Mouse (Mus musculus) stomach, postnatal 0 days (tissue): ENCODE measurements at regions not wholly inside any gene's neighbourhood (a gene's known extent, or its start where the extent isn't known, plus 50 kb on each side); places are given as distances from the start of the nearest gene placed in this dataset. TPM values are rescaled to one million over a fixed set of nuclear protein-coding genes. Genes with fewer than 3 reads are reported as not detected.
A peak's percentile ranks its signal among the peaks of the same experiment; 100 is the strongest.

Experiments
- ATAC-seq: fragments of 200-750 bp; cut with Nextera tagmentation; 2 replicates; pipeline ENCODE4 v1.8.0; 2017; ENCODE audit not compliant: low FRiP score, low TSS enrichment
- DNase-seq: peaks from one replicate; pipeline ENCODE4 v3.0.0-alpha.2; 2016; ENCODE audit warnings: low spot score
- H3K27ac ChIP-seq: fragments of 300-500 bp; sonication (generic); replicated peaks from 2 replicates; pipeline ENCODE4 v1.5.1; 2014; ENCODE audit warnings: mild to moderate bottlenecking, control low read depth
- H3K27me3 ChIP-seq: fragments of 300-500 bp; sonication (generic); 2 replicates; pipeline ENCODE4 v1.6.1; 2014; ENCODE audit warnings: low read length; ENCODE audit not compliant: control insufficient read depth, insufficient read depth
- H3K36me3 ChIP-seq: fragments of 300-500 bp; sonication (generic); 2 replicates; pipeline ENCODE4 v1.6.1; 2014; ENCODE audit warnings: low read length, mixed read lengths; ENCODE audit not compliant: control insufficient read depth, insufficient read depth
- H3K4me1 ChIP-seq: fragments of 300-500 bp; sonication (generic); replicated peaks from 2 replicates; pipeline ENCODE4 v1.6.1; 2014; ENCODE audit warnings: antibody characterized with exemption; ENCODE audit not compliant: control insufficient read depth, insufficient read depth
- H3K4me2 ChIP-seq: fragments of 300-500 bp; sonication (generic); replicated peaks from 2 replicates; pipeline ENCODE4 v1.6.1; 2014; ENCODE audit warnings: low read depth, mild to moderate bottlenecking, control low read depth, moderate library complexity
- H3K4me3 ChIP-seq: fragments of 300-500 bp; sonication (generic); 2 replicates; pipeline ENCODE4 v1.5.1; 2014; ENCODE audit warnings: low read depth, low read length, control low read depth
- H3K9ac ChIP-seq: fragments of 300-500 bp; sonication (generic); 2 replicates; pipeline ENCODE4 v1.6.1; 2014; ENCODE audit warnings: mild to moderate bottlenecking, low read length, control low read depth, mixed read lengths
- H3K9me3 ChIP-seq: fragments of 300-500 bp; sonication (generic); 2 replicates; pipeline ENCODE4 v1.6.1; 2016; ENCODE audit warnings: low read length; ENCODE audit not compliant: control insufficient read depth
- CTCF ChIP-seq: IDR thresholded peaks from 2 replicates; pipeline ENCODE4 v1.5.1; 2016; ENCODE audit warnings: antibody characterized with exemption, low read depth, mild to moderate bottlenecking, moderate library complexity
- EP300 ChIP-seq: optimal IDR thresholded peaks from 2 replicates; pipeline ENCODE3; 2016; ENCODE audit warnings: antibody characterized with exemption
- WGBS: fragments of 180-500 bp; shearing (Covaris S2); extraction: QIAGEN DNeasy Blood & Tissue Kit; methylation state at CpG from one replicate; pipeline ENCODE4 v1.1.7; 2014; 5-methylcytosine and 5-hydroxymethylcytosine counted together
- microRNA-seq: library from miRNA; unstranded; fragments of <30 nt; microRNA quantifications from one replicate; pipeline ENCODE4, GENCODE M21; 2016

DNA sequence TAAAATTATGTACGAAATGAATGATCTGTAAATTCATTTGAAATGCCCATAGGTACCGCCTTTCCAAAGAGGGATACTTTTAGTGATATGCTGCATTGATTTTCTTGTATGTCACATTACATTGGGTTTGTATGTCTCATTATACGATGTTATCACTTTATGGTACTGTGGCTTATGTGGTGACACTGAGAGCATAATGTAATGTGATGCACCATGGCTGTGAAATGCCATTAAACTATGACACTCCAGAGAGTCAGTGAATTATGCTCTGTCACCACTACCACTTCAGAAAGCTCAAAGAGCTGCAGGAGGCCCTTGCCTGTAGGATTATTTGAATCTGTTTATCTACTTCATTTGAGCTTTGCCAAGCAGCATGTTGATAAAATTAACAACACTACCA lies 695.4 kb upstream of the Slc10a2 start:
- no peak for DNase-seq
- H3K27ac ChIP-seq = no peak overlapping the region
- no peak for ATAC-seq
- H3K4me3 ChIP-seq = no peak overlapping the region
- no peaks in the 10 kb centered on the region for H3K36me3 ChIP-seq
- TF ChIP-seq CTCF = no peak
- no peak for TF ChIP-seq EP300
- 80% methylated on average over 3 of the region's 3 CpGs for WGBS
- no peaks in the 10 kb centered on the region for H3K4me1 ChIP-seq
- H3K27me3 ChIP-seq = no peaks in the 10 kb centered on the region
- H3K9ac ChIP-seq = no peak overlapping the region
- H3K4me2 ChIP-seq = no peak overlapping the region
- no peaks in the 10 kb centered on the region for H3K9me3 ChIP-seq

DNA sequence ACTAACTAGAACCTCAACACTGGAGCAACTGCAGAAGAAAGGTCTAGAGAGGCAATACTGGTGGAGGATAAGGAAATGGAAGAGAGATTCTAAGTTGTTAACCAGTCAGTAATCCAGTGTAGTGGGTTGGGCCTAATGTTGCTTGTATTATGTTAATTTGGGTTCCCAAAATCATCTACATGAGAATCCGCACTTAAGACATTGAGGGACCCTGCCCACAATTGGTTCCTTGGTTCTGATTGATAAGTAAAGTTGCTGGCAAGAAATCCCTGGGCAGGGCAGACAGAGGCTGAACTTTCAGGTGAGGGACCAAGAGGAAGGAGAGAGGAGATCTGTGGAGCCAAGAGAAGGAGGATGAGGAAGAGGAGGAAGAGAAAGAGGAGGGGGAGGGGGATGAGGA lies 651.2 kb upstream of the Slc10a2 start:
- 90% methylated on average over 1 of the region's 1 CpGs for WGBS
- Histone ChIP-seq H3K9ac (no peak overlapping the region), H3K9me3 (no peaks in the 10 kb centered on the region), H3K27ac (no peak overlapping the region), H3K27me3 (no peaks in the 10 kb centered on the region), H3K4me2 (no peak overlapping the region), H3K4me1 (no peaks in the 10 kb centered on the region), H3K4me3 (no peak overlapping the region), H3K36me3 (no peaks in the 10 kb centered on the region)
- no peak for TF ChIP-seq CTCF
- TF ChIP-seq EP300 = no peak
- DNase-seq (no peak), ATAC-seq (no peak)

DNA sequence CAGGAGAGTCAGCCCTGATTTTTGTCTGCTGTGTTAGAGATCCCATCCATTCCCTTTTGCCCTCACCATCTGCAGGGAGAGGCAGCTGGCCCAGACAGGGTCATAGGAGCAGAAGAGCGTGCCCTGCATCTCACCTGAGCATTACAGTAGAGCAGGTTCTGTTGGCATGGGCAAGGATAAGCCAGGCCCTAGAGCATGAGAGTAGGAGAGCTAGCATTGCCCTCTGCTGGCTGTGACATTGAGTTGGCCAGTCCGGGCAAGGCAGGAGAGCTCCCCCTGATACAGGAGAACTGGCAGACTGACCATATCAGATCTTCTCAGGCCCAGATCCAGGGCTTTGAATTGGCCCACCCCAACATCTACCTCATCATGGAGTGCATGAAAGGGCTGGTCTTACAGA lies 634.4 kb upstream of the Slc10a2 start:
- TF ChIP-seq CTCF (peak; percentile 44), EP300 (no peak)
- WGBS = 70% methylated on average over 2 of the region's 2 CpGs
- H3K9ac ChIP-seq = no peak overlapping the region
- H3K4me2 ChIP-seq = no peak overlapping the region
- no peaks in the 10 kb centered on the region for H3K9me3 ChIP-seq
- H3K4me3 ChIP-seq = no peak overlapping the region
- H3K27ac ChIP-seq = no peak overlapping the region
- H3K27me3 ChIP-seq = no peaks in the 10 kb centered on the region
- H3K4me1 ChIP-seq = no peaks in the 10 kb centered on the region
- no peak for ATAC-seq
- no peak for DNase-seq
- no peaks in the 10 kb centered on the region for H3K36me3 ChIP-seq

DNA sequence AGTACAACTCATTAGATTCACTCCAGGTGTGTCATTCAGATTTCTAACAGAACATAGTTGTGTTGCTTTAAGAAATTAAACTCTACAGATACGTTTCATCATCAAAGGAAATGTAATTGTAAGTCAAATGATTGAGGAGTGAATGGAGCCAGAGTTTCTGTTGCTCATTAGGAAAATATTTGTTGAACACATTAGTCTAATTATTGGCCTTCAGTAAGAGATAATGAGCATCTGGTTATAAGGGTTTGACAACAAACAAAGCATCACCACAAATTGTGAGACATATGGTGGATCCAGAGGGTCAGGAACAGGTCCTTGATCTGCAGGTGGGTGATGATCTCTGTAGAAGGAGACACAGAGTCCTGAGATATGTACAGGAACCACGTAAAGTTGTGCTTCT lies 622.3 kb upstream of the Slc10a2 start:
- Histone ChIP-seq H3K27ac (no peak overlapping the region), H3K27me3 (no peaks in the 10 kb centered on the region), H3K36me3 (no peaks in the 10 kb centered on the region), H3K9me3 (no peaks in the 10 kb centered on the region), H3K4me2 (no peak overlapping the region), H3K9ac (no peak overlapping the region), H3K4me3 (no peak overlapping the region), H3K4me1 (no peaks in the 10 kb centered on the region)
- TF ChIP-seq EP300 (no peak), CTCF (no peak)
- ATAC-seq = no peak
- no peak for DNase-seq
- 65% methylated on average over 2 of the region's 2 CpGs for WGBS

DNA sequence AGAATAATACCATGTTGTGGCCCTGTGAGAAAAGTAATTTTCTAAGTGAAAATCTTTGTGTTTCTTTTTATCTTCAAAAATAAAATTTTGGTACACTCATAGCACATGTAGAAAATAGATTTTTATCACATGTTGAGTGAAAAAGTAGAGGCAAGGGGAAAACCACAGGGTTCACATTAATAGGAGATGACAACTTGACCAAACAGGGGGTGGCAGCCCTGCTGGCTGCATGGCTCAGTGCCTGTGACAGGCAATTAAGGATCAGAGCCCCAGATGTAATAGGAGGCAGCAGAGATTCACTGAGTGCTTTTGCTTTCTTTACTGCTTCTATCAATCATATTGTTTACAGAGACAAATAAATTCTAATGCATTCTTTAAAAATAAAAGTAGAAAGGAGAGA lies 582.8 kb upstream of the Slc10a2 start:
- Histone ChIP-seq H3K4me2 (no peak overlapping the region), H3K4me3 (no peak overlapping the region), H3K4me1 (no peaks in the 10 kb centered on the region), H3K36me3 (no peaks in the 10 kb centered on the region), H3K9ac (no peak overlapping the region), H3K9me3 (no peaks in the 10 kb centered on the region), H3K27ac (no peak overlapping the region), H3K27me3 (no peaks in the 10 kb centered on the region)
- TF ChIP-seq CTCF (no peak), EP300 (no peak)
- ATAC-seq = no peak
- no peak for DNase-seq

GRCm38 (mm10) chr8:5674971-5675370 lies 569.8 kb upstream of the Slc10a2 start:
- TF ChIP-seq EP300 (no peak), CTCF (no peak)
- no peak overlapping the region for H3K9ac ChIP-seq
- H3K9me3 ChIP-seq = no peaks in the 10 kb centered on the region
- no peak overlapping the region for H3K4me3 ChIP-seq
- no peak for ATAC-seq
- no peaks in the 10 kb centered on the region for H3K27me3 ChIP-seq
- no peaks in the 10 kb centered on the region for H3K4me1 ChIP-seq
- H3K27ac ChIP-seq = no peak overlapping the region
- no peak for DNase-seq
- no peaks in the 10 kb centered on the region for H3K36me3 ChIP-seq
- WGBS = 84% methylated on average over 5 of the region's 5 CpGs
- H3K4me2 ChIP-seq = no peak overlapping the region

Small RNA genes in the stretch of these regions (microRNA-seq; reads per million reads assigned to microRNA genes)
- not detected for gene Gm22565
